Mouse (Mus musculus) ES-E14 (cell line): ENCODE measurements at regions not wholly inside any gene's neighbourhood (a gene's known extent, or its start where the extent isn't known, plus 50 kb on each side); places are given as distances from the start of the nearest gene placed in this dataset.

Source experiments
- CHD2 ChIP-seq: IDR thresholded peaks from 2 replicates; pipeline ENCODE4 v1.6.1; 2014; ENCODE audit warnings: mild to moderate bottlenecking, low read depth, low read length, inconsistent platforms
- HCFC1 ChIP-seq: IDR thresholded peaks from 2 replicates; pipeline ENCODE4 v1.6.1; 2012; ENCODE audit warnings: low read length, inconsistent platforms, borderline replicate concordance; ENCODE audit not compliant: insufficient read depth
- MAFK ChIP-seq: IDR thresholded peaks from 2 replicates; pipeline ENCODE4 v1.6.1; 2014; ENCODE audit warnings: mild to moderate bottlenecking, low read depth, low read length, inconsistent platforms; ENCODE audit not compliant: insufficient read depth
- ZC3H11A ChIP-seq: IDR thresholded peaks from 2 replicates; pipeline ENCODE4 v1.6.1; 2012; ENCODE audit warnings: low read depth, mild to moderate bottlenecking, inconsistent platforms, low read length, borderline replicate concordance

DNA sequence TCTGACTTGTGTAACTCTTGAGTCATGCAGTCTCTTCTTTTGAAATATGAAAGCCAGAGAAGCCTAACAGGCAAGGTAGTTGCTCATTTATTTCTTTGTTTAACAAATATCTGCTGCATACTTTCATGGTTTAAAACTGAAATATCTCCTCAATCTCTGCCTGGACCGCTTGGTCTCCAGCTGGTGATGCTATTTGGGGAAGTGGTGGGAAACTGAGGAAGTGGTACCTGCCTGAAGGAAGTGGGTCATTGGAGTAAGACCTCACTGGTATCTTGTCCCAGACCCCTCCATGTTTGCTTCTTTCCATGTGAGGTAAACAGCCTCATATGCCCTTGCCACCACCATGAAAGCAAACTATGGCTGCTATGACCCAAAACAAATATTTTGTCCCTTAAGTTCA lies 74.0 kb upstream of the Bmp2k start:
- TF ChIP-seq HCFC1 (no peak), MAFK (no peak), ZC3H11A (no peak), CHD2 (no peak)
